Mouse (Mus musculus) right cerebral cortex, postnatal 14 days (tissue): Measurements from ENCODE around the gene Rab22a.

Experiments
- DNase-seq: peaks from one replicate; pipeline ENCODE4 v3.0.0; 2022

Rab22a gene

GRCm38 (mm10) chr2:173724382-173724781 is 64.8 kb downstream of the Rab22a start:
- DNase-seq = no peak

- DNase-seq = no peak
Observed at GRCm38 (mm10) chr2:173724940-173725807, 65.6 kb downstream of the Rab22a start.

GRCm38 (mm10) chr2:173725819-173726218 is 66.3 kb downstream of the Rab22a start:
- no peak for DNase-seq

GRCm38 (mm10) chr2:173730444-173730966 is 70.9 kb downstream of the Rab22a start:
- DNase-seq = peak; percentile 15

GRCm38 (mm10) chr2:173734426-173734825 is 74.9 kb downstream of the Rab22a start:
- DNase-seq = no peak

GRCm38 (mm10) chr2:173737222-173737989 is 77.8 kb downstream of the Rab22a start, which contains the start of gene Vapb:
Gene Vapb, plus strand, starts transcription at chr2:173737511.
- DNase-seq = peak; percentile 100

- no peak for DNase-seq
Observed at GRCm38 (mm10) chr2:173738232-173738631, 78.7 kb downstream of the Rab22a start.

GRCm38 (mm10) chr2:173739107-173739506 is 79.5 kb downstream of the Rab22a start:
- no peak for DNase-seq

- DNase-seq = no peak
Observed at GRCm38 (mm10) chr2:173742090-173742489, 82.5 kb downstream of the Rab22a start.

GRCm38 (mm10) chr2:173742744-173743143 is 83.2 kb downstream of the Rab22a start:
- no peak for DNase-seq

GRCm38 (mm10) chr2:173744070-173744815 is 84.7 kb downstream of the Rab22a start:
- no peak for DNase-seq

- no peak for DNase-seq
Observed at GRCm38 (mm10) chr2:173748961-173749659, 89.5 kb downstream of the Rab22a start.

- no peak for DNase-seq
Observed at GRCm38 (mm10) chr2:173755433-173756144, 96.0 kb downstream of the Rab22a start.
